Mouse (Mus musculus) spleen, postnatal 10 days (tissue): ENCODE data around the gene Ppia.
"Not testable (repeated sequence)": the region's sequence is repeated elsewhere in the genome, so short reads cannot be mapped to it uniquely, and the experiment has no call there.

Source experiments
- DNase-seq, 2 experiments: peaks; one replicate each; pipeline ENCODE4 v3.0.0; 2021 to 2022; ENCODE audit warnings: low spot score in 2 of 2

The Ppia gene

GRCm38 (mm10) chr11:6404699-6405566 is 10.3 kb upstream of the Ppia start:
- no peak for DNase-seq

GRCm38 (mm10) chr11:6405591-6406081 is 9.6 kb upstream of the Ppia start:
- DNase-seq: no peak

GRCm38 (mm10) chr11:6406251-6407161 is 8.7 kb upstream of the Ppia start:
- no peak for DNase-seq

GRCm38 (mm10) chr11:6407162-6407621 is 8.1 kb upstream of the Ppia start:
- DNase-seq: no peak

- DNase-seq: no peak
Measured at GRCm38 (mm10) chr11:6410050-6410602, 5.1 kb upstream of the Ppia start.

GRCm38 (mm10) chr11:6410755-6411154 is 4.5 kb upstream of the Ppia start:
- not testable (repeated sequence) for DNase-seq

GRCm38 (mm10) chr11:6411684-6412083 is 3.6 kb upstream of the Ppia start:
- DNase-seq: peak; percentile 71 to 84

- no peak for DNase-seq
Measured at GRCm38 (mm10) chr11:6413264-6413663, 2.0 kb upstream of the Ppia start.

GRCm38 (mm10) chr11:6415551-6416404 is 535 bp downstream of the Ppia start:
- DNase-seq: peak; percentile 98 to 99

- DNase-seq: peak; percentile 67 to 84
Measured at GRCm38 (mm10) chr11:6416405-6417034, 1.3 kb downstream of the Ppia start.

- no peak for DNase-seq
Measured at GRCm38 (mm10) chr11:6417069-6417468, 1.8 kb downstream of the Ppia start.

GRCm38 (mm10) chr11:6417490-6417889 is 2.2 kb downstream of the Ppia start:
- no peak for DNase-seq

GRCm38 (mm10) chr11:6418751-6419150 is 3.5 kb downstream of the Ppia start:
- no peak for DNase-seq

- not testable (repeated sequence) for DNase-seq
Measured at GRCm38 (mm10) chr11:6419156-6419555, 3.9 kb downstream of the Ppia start.

GRCm38 (mm10) chr11:6420283-6420703 is 5.0 kb downstream of the Ppia start:
- no peak for DNase-seq

- DNase-seq: no peak
Measured at GRCm38 (mm10) chr11:6420722-6421350, 5.6 kb downstream of the Ppia start.

- no peak for DNase-seq
Measured at GRCm38 (mm10) chr11:6430186-6430585, 14.9 kb downstream of the Ppia start.

GRCm38 (mm10) chr11:6436442-6436841 is 21.2 kb downstream of the Ppia start:
- peak in 1 of 2 experiments; percentile 81 for DNase-seq

GRCm38 (mm10) chr11:6437667-6438066 is 22.4 kb downstream of the Ppia start:
- DNase-seq: no peak

- no peak for DNase-seq
Measured at GRCm38 (mm10) chr11:6440171-6440570, 24.9 kb downstream of the Ppia start.
